Comparison of ENCODE assay signal across 8 mouse cellular contexts in the genomic region with DNA sequence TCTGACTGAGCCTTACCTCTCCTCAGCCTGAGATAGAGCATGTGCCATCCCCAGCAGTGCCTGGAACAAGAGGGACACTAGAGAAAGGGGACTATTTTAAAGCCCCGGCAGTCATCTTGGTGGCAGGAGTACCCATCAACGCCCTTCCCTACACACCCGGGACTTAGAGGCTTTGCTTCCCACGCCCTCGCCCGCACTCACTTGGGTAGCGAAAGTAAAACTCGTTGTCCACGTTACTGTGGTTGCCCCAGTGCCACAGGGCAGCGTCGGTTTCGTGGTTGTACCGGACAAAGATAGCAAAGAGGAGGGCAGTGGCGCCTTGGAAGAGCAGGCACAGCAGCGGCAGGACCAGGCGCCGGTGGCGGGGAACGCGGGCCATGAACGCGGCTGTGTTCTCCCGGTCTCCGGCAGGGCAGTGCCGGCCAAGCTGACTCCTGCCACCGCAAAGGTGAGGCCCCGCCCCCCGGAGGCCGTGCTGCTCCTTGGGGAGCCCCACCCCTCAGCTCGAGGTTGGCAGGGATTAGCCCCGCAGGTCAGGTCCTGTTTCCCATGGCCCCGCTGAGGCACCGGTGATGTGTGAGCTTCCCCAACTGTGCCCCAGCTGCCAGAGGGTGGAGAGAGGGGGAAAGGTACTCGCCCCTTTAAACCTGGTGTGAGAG. TPM values are rescaled to one million over a fixed set of nuclear protein-coding genes. Genes with fewer than 3 reads are reported as not detected.
DNase-seq lines count a peak whose midpoint lies in the region; ATAC-seq lines count a peak whose summit lies in the region.

A gene (minus strand): TSS at position 442 of the 659 bp plus-strand sequence.

- H3K9ac ChIP-seq in limb, embryonic 11.5 days (ENCODE audit: low read length) = peak within 1 kb of the TSS; percentile 30; the same call in 1 of the 2 replicates

- peak within 1 kb of the TSS; percentile 27 for H3K4me3 ChIP-seq in limb, embryonic 11.5 days (ENCODE audit: low read depth, low read length)
- H3K4me3 ChIP-seq in midbrain, embryonic 10.5 days = peak within 1 kb of the TSS; percentile 45

- H3K9me3 ChIP-seq in limb, embryonic 11.5 days (ENCODE audit: control insufficient read depth, low read length) = no peaks in the 10 kb centered on the region
- H3K9me3 ChIP-seq in midbrain, embryonic 10.5 days (replicated peaks) = no peaks in the 10 kb centered on the region

- peaks cover 5% of the 10 kb centered on the region; the same call in 1 of the 2 replicates for H3K4me1 ChIP-seq in limb, embryonic 11.5 days (ENCODE audit: control insufficient read depth, insufficient read depth, low read length)
- peaks cover 15% of the 10 kb centered on the region for H3K4me1 ChIP-seq in midbrain, embryonic 10.5 days

- 3% methylated on average over 34 of the region's 34 CpGs for WGBS in limb, embryonic 11.5 days
- 3% methylated on average over 34 of the region's 34 CpGs for WGBS in midbrain, embryonic 10.5 days

- H3K36me3 ChIP-seq in limb, embryonic 11.5 days (ENCODE audit: control insufficient read depth, insufficient read depth, low read length) = no peaks in the 10 kb centered on the region
- H3K36me3 ChIP-seq in midbrain, embryonic 10.5 days = no peaks in the 10 kb centered on the region

- H3K27me3 ChIP-seq in limb, embryonic 11.5 days (ENCODE audit: control insufficient read depth, insufficient read depth, low read length) = peaks cover 24% of the 10 kb centered on the region
- peaks cover 73% of the 10 kb centered on the region for H3K27me3 ChIP-seq in midbrain, embryonic 10.5 days (ENCODE audit: low read depth, poor library complexity, severe bottlenecking)

- ATAC-seq in common myeloid progenitor, adult 5-6 weeks (replicated peaks; ENCODE audit: low read depth, poor library complexity, severe bottlenecking) = peak; percentile 53
- peak; percentile 62 to 71 for ATAC-seq in hematopoietic stem cell, adult 5-6 weeks (replicated peaks in 1 of 2; ENCODE audit: insufficient read depth in 1 of 2, low FRiP score in 2 of 2, low TSS enrichment in 1 of 2, low read depth in 1 of 2, poor library complexity in 2 of 2, severe bottlenecking in 2 of 2)
- ATAC-seq in limb, embryonic 11.5 days (ENCODE audit: insufficient number of reproducible peaks, low FRiP score, low TSS enrichment, low read depth) = no peak

- DNase-seq in thymus, postnatal 4 days = peak; percentile 28
- DNase-seq in thymus, postnatal 10 days (ENCODE audit: low spot score in 2 of 2) = no peak
- peak; percentile 60 for DNase-seq in limb, embryonic 11.5 days (ENCODE audit: low spot score)
- DNase-seq in midbrain, embryonic 10.5 days (ENCODE audit: low spot score) = no peak
- DNase-seq in left cerebral cortex, adult 11 months (ENCODE audit: low spot score) = no peak
- DNase-seq in right cerebral cortex, postnatal 25 days = no peak

- no peak within 1 kb of the TSS for H3K27ac ChIP-seq in limb, embryonic 11.5 days (replicated peaks; ENCODE audit: low read depth, low read length)
- H3K27ac ChIP-seq in midbrain, embryonic 10.5 days (replicated peaks) = no peak within 1 kb of the TSS

- peak within 1 kb of the TSS; percentile 77 for H3K4me2 ChIP-seq in limb, embryonic 11.5 days (ENCODE audit: low read depth, severe bottlenecking)

RNA-seq across cellular contexts. Expression of the gene that starts here (rescaled TPM):
- total RNA-seq in common myeloid progenitor, adult 5-6 weeks (2017) = not detected in 2 replicates
- total RNA-seq in hematopoietic stem cell, adult 5-6 weeks (2017) = 0.56 TPM in 1 of 2 replicates, not detected in the other
- 0.11 and 0.60 TPM in 2 replicates for polyA plus RNA-seq in limb, embryonic 11.5 days (2014; fragmentation: Nextera tagmentation; extraction: Ambion mirVana)
- not detected in 2 replicates for polyA plus RNA-seq in midbrain, embryonic 10.5 days (2016; fragmentation: Nextera tagmentation; extraction: Ambion mirVana)

Comparison
In these comparisons a context has a peak if more than half of its experiments do, and no peak if none do; other contexts are left out.
1. Peak in ATAC-seq in common myeloid progenitor, adult 5-6 weeks; RNA of the gene not detected or under 1 TPM.
2. Peak in ATAC-seq in hematopoietic stem cell, adult 5-6 weeks; RNA of the gene not detected or under 1 TPM.
3. Peak in DNase-seq, H3K4me3 ChIP-seq, H3K9ac ChIP-seq and H3K4me2 ChIP-seq in limb, embryonic 11.5 days; RNA of the gene not detected or under 1 TPM.